8 mouse cellular contexts compared by ENCODE assay signal in the genomic region with DNA sequence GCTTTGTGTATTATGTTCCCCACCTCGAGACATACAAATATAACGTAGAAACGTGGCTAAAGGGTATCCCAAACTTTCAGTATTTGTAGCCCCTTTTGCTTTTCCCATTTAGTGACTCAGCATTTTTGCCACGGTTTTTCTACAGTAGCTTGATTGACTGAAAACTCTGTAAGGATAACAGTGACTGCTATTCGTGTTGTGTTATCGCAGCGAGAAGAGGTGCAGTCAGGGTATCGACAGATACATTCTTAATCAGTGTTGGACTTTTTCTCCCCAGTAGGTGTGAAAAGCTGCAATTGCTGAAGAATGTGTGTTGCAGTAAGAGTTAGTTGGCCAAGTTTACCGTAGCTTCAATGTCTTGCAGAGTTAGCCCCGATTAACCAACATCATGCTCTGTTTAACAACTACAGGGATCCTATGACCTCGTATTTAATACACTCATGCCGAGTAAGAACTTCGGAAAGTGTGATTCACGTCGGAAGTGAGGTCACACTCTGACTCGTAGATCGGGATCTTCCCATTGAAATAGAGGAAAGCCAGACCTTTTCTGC. TPM values are rescaled to one million over a fixed set of nuclear protein-coding genes. Genes with fewer than 3 reads are reported as not detected.
DNase-seq lines count a peak whose midpoint lies in the region; ATAC-seq and TF ChIP-seq lines count a peak whose summit lies in the region.

No protein-coding gene starts in this region.

- peak; percentile 35 for DNase-seq in CH12.LX (ENCODE audit: extremely low read depth)
- peak; percentile 71 for DNase-seq in adrenal gland, adult 8-10 months
- peak; percentile 37 for DNase-seq in hindlimb bud, embryonic 11.5 days (ENCODE audit: extremely low spot score, low read depth, low spot score)
- no peak for DNase-seq in liver, postnatal 0 days
- DNase-seq in splenic B cell, adult 2 months (ENCODE audit: low read depth, low spot score): peak; percentile 52
- no peak for DNase-seq in cerebellum, postnatal 14 days

- H3K27ac ChIP-seq in CH12.LX (ENCODE audit: insufficient read depth, low read depth): no peak overlapping the region
- H3K27ac ChIP-seq in forebrain, embryonic 13.5 days: 0 out of 2 replicates have a peak overlapping the region, but pooled peaks have one; percentile 67
- H3K27ac ChIP-seq in liver, postnatal 0 days (ENCODE audit: low read depth): peak overlapping the region; percentile 88

- in situ Hi-C loops in CH12.LX (cut with MboI; ENCODE audit: low pct_ligation_motif_present, low pct_unique_long_range_greater_than_20kb, low sequenced_read_pairs): no loop called here

- H3K4me1 ChIP-seq in CH12.LX (ENCODE audit: control insufficient read depth in 1 of 2, insufficient read depth in 2 of 2): peaks cover 0 to 16% of the 10 kb centered on the region in 2 experiments; a peak in 2 of 4 replicates
- H3K4me1 ChIP-seq in forebrain, embryonic 13.5 days: peaks cover 19% of the 10 kb centered on the region
- peaks cover 22% of the 10 kb centered on the region for H3K4me1 ChIP-seq in liver, postnatal 0 days (ENCODE audit: insufficient read depth)

- no peak for TF ChIP-seq CTCF in CH12.LX (conservative IDR thresholded peaks at IDR 0.05 in 1 of 2, IDR thresholded peaks at IDR 0.05 in 1 of 2; ENCODE audit: low read depth in 2 of 2, low read length in 2 of 2)
- TF ChIP-seq CTCF in liver, postnatal 0 days (IDR thresholded peaks at IDR 0.05; ENCODE audit: low read depth): no peak

- peak overlapping the region; percentile 72 to 91 (median 90) for H3K4me3 ChIP-seq in CH12.LX (replicated peaks in 1 of 3; ENCODE audit: low read depth in 2 of 3, low read length in 2 of 3, poor library complexity in 1 of 3)
- H3K4me3 ChIP-seq in forebrain, embryonic 13.5 days: peak overlapping the region; percentile 97
- H3K4me3 ChIP-seq in liver, postnatal 0 days (ENCODE audit: low read depth, low read length): peak overlapping the region; percentile 93

- no peak for ATAC-seq in forebrain, embryonic 13.5 days
- ATAC-seq in liver, postnatal 0 days: no peak
- no peak for ATAC-seq in cerebellum, adult (ENCODE audit: insufficient number of reproducible peaks, low FRiP score, low TSS enrichment)

- 13% methylated on average over 17 of the region's 17 CpGs for WGBS in forebrain, embryonic 13.5 days
- WGBS in liver, postnatal 0 days (ENCODE audit: insufficient replicate concordance): 5% methylated on average over 17 of the region's 17 CpGs

- H3K9me3 ChIP-seq in CH12.LX (replicated peaks; ENCODE audit: low read length): no peaks in the 10 kb centered on the region
- H3K9me3 ChIP-seq in forebrain, embryonic 13.5 days (replicated peaks): no peaks in the 10 kb centered on the region
- H3K9me3 ChIP-seq in liver, postnatal 0 days (ENCODE audit: low read length): no peaks in the 10 kb centered on the region

- dilution Hi-C loops in CH12.LX (cut with MboI; ENCODE audit: extremely low pct_ligation_motif_present, extremely low pct_unique_long_range_greater_than_20kb, low sequenced_read_pairs): no loop called here

- peak overlapping the region; percentile 80 for H3K4me2 ChIP-seq in CH12.LX (ENCODE audit: insufficient read depth, low read depth, poor library complexity, severe bottlenecking)
- peak overlapping the region; percentile 85 for H3K4me2 ChIP-seq in forebrain, embryonic 13.5 days
- H3K4me2 ChIP-seq in liver, postnatal 0 days (ENCODE audit: low read depth, low read length): peak overlapping the region; percentile 96

- no peaks in the 10 kb centered on the region for H3K27me3 ChIP-seq in CH12.LX (replicated peaks)
- no peaks in the 10 kb centered on the region for H3K27me3 ChIP-seq in forebrain, embryonic 13.5 days
- no peaks in the 10 kb centered on the region for H3K27me3 ChIP-seq in liver, postnatal 0 days (ENCODE audit: insufficient read depth, low read length)
- no peaks in the 10 kb centered on the region for H3K27me3 ChIP-seq in splenic B cell, adult 2 months (ENCODE audit: control insufficient read depth, insufficient read depth, low read length, poor library complexity, severe bottlenecking)

- no peak for TF ChIP-seq RAD21 in CH12.LX (IDR thresholded peaks at IDR 0.05; ENCODE audit: low read depth, low read length)

- no peaks in the 10 kb centered on the region for H3K79me2 ChIP-seq in CH12.LX (replicated peaks; ENCODE audit: control insufficient read depth, extremely low read depth, insufficient read depth, poor library complexity, severe bottlenecking)

- TF ChIP-seq EP300 in CH12.LX (IDR thresholded peaks at IDR 0.05; ENCODE audit: low read length): no peak
- TF ChIP-seq EP300 in liver, postnatal 0 days (IDR thresholded peaks at IDR 0.05; ENCODE audit: low read depth): 0 out of 2 replicates have a peak, but pooled peaks have one; percentile 10

- peaks cover 0 to 14% of the 10 kb centered on the region in 2 experiments for H3K36me3 ChIP-seq in CH12.LX (replicated peaks in 1 of 2; ENCODE audit: control insufficient read depth in 1 of 2, insufficient read depth in 1 of 2, low read length in 1 of 2)
- no peaks in the 10 kb centered on the region for H3K36me3 ChIP-seq in forebrain, embryonic 13.5 days (ENCODE audit: poor library complexity, severe bottlenecking)
- 0 out of 2 replicates have a peak, but pooled peaks cover 3% of the 10 kb centered on the region for H3K36me3 ChIP-seq in liver, postnatal 0 days (replicated peaks; ENCODE audit: insufficient read depth, low read length)
- H3K36me3 ChIP-seq in splenic B cell, adult 2 months (ENCODE audit: control insufficient read depth, insufficient read depth, low read length, poor library complexity, severe bottlenecking): no peaks in the 10 kb centered on the region

- peak overlapping the region; percentile 67 for H3K9ac ChIP-seq in CH12.LX (ENCODE audit: insufficient read depth, low read depth)
- H3K9ac ChIP-seq in forebrain, embryonic 13.5 days: peak overlapping the region; percentile 91
- peak overlapping the region; percentile 85 for H3K9ac ChIP-seq in liver, postnatal 0 days (replicated peaks)

- TF ChIP-seq POLR2A in CH12.LX (IDR thresholded peaks at IDR 0.05; ENCODE audit: low read depth, low read length): no peak

TF ChIP-seq in CH12.LX, 34 proteins besides CTCF, POLR2A, EP300 and RAD21:
- TF ChIP-seq NRF1 (IDR thresholded peaks at IDR 0.05; ENCODE audit: low read depth, low read length) (no peak), USF2 (conservative IDR thresholded peaks at IDR 0.05; ENCODE audit: low read depth, low read length) (no peak), E2F4 (IDR thresholded peaks at IDR 0.05; ENCODE audit: insufficient replicate concordance, low read depth, low read length) (no peak), JUN (IDR thresholded peaks at IDR 0.05; ENCODE audit: insufficient read depth, low read depth, low read length) (peak; percentile 61), MAX (IDR thresholded peaks at IDR 0.05; ENCODE audit: low read length) (peak; percentile 8; the same call in 1 of the 2 replicates), POLR2AphosphoS2 (IDR thresholded peaks at IDR 0.05; ENCODE audit: low read depth, low read length) (no peak), MAFK (IDR thresholded peaks at IDR 0.05; ENCODE audit: insufficient replicate concordance, low read length) (peak; percentile 72; the same call in 1 of the 2 replicates), MYC (IDR thresholded peaks at IDR 0.05; ENCODE audit: low read depth, low read length) (0 out of 2 replicates have a peak, but pooled peaks have one; percentile 3), JUND (conservative IDR thresholded peaks at IDR 0.05; ENCODE audit: low read depth, low read length) (peak; percentile 91), USF1 (IDR thresholded peaks at IDR 0.05; ENCODE audit: low read depth, low read length) (no peak), UBTF (IDR thresholded peaks at IDR 0.05; ENCODE audit: low read depth, low read length) (no peak), ETS1 (conservative IDR thresholded peaks at IDR 0.05; ENCODE audit: low read depth, low read length) (peak; percentile 45; the same call in 1 of the 2 replicates), ZC3H11A (IDR thresholded peaks at IDR 0.05; ENCODE audit: low read depth, low read length) (no peak), SMC3 (IDR thresholded peaks at IDR 0.05; ENCODE audit: low read depth, low read length) (no peak), CHD1 (IDR thresholded peaks at IDR 0.05; ENCODE audit: low read depth, low read length) (no peak), ELF1 (IDR thresholded peaks at IDR 0.05; ENCODE audit: low read depth, low read length) (no peak), MAZ (IDR thresholded peaks at IDR 0.05; ENCODE audit: low read depth, low read length) (no peak), MXI1 (IDR thresholded peaks at IDR 0.05; ENCODE audit: low read depth, low read length) (0 out of 2 replicates have a peak, but pooled peaks have one; percentile 16), ZMIZ1 (IDR thresholded peaks at IDR 0.05; ENCODE audit: low read depth, low read length) (no peak), ZNF384 (IDR thresholded peaks at IDR 0.05; ENCODE audit: low read depth, low read length) (no peak), BHLHE40 (IDR thresholded peaks at IDR 0.05; ENCODE audit: low read depth, low read length) (0 out of 2 replicates have a peak, but pooled peaks have one; percentile 12)

RNA-seq across cellular contexts. Expression of a gene that starts 1.6 kb away (rescaled TPM):
- total RNA-seq in CH12.LX (2012; rRNA removed) (22.4 and 25.2 TPM in 2 replicates), CH12.LX (2014; rRNA removed) (16.6 and 22.9 TPM in 2 replicates)
- polyA plus RNA-seq in CH12.LX (2012; ENCODE audit: insufficient read length, low read depth): 30.9 and 38.7 TPM in 2 replicates
- 10 to 100 TPM; 49.1 to 60.0 (median 53.9) TPM for total RNA-seq in adrenal gland, adult 8-10 months (2022)
- polyA plus RNA-seq in forebrain, embryonic 13.5 days (2015; fragmentation: Nextera tagmentation; extraction: Ambion mirVana): 40.4 and 42.1 TPM in 2 replicates
- polyA plus RNA-seq in liver, postnatal 0 days (2015; fragmentation: Nextera tagmentation; extraction: Ambion mirVana): 18.4 and 18.5 TPM in 2 replicates

Comparison
In these comparisons a context has a peak if more than half of its experiments do, and no peak if none do; other contexts are left out.
1. DNase-seq: peak in CH12.LX (single experiment), adrenal gland, adult 8-10 months (single experiment), hindlimb bud, embryonic 11.5 days (single experiment) and splenic B cell, adult 2 months (single experiment); none in liver, postnatal 0 days (single experiment) and cerebellum, postnatal 14 days (0 of 2).
2. Peak in every context shown above with its lines, with median percentiles within 50 percentile points of each other: H3K4me2 ChIP-seq, H3K4me3 ChIP-seq and H3K9ac ChIP-seq.